Mouse (Mus musculus): ENCODE data around the gene Gm42421.

Gm42421 gene

GRCm38 (mm10) chr5:143927875-143928274 lies at the start of gene Gm42421:
Gene Gm42421 (plus strand): TSS chr5:143928175.
- no peak for DNase-seq

GRCm38 (mm10) chr5:143885274-143885673 lies 42.7 kb upstream of the Gm42421 start:
- DNase-seq: no peak

- DNase-seq: no peak
These were observed 37.2 kb upstream of the Gm42421 start for GRCm38 (mm10) chr5:143890741-143891140.

GRCm38 (mm10) chr5:143892255-143892886 lies 35.6 kb upstream of the Gm42421 start:
- DNase-seq: no peak

- DNase-seq: no peak
These were observed 34.6 kb upstream of the Gm42421 start for GRCm38 (mm10) chr5:143893396-143893795.

GRCm38 (mm10) chr5:143897635-143898330 lies 30.2 kb upstream of the Gm42421 start, which contains the start of gene Ankrd61:
Gene Ankrd61 (minus strand): TSS chr5:143897685.
- no peak for DNase-seq

GRCm38 (mm10) chr5:143902111-143902510 lies 25.9 kb upstream of the Gm42421 start:
- DNase-seq: peak; percentile 94

GRCm38 (mm10) chr5:143903813-143904212 lies 24.2 kb upstream of the Gm42421 start:
- no peak for DNase-seq

GRCm38 (mm10) chr5:143906429-143906828 lies 21.5 kb upstream of the Gm42421 start:
- DNase-seq: no peak

- no peak for DNase-seq
These were observed 19.0 kb upstream of the Gm42421 start for GRCm38 (mm10) chr5:143908926-143909325.

GRCm38 (mm10) chr5:143909417-143910400 lies 18.3 kb upstream of the Gm42421 start, which contains the start of the genes Aimp2 and Pms2:
Gene Aimp2 (minus strand): TSS chr5:143909847.
Gene Pms2 (plus strand): TSS chr5:143909964.
- peak; percentile 100 for DNase-seq

- DNase-seq: no peak
These were observed 11.8 kb upstream of the Gm42421 start for GRCm38 (mm10) chr5:143916221-143916620.

GRCm38 (mm10) chr5:143917418-143917817 lies 10.6 kb upstream of the Gm42421 start:
- no peak for DNase-seq

GRCm38 (mm10) chr5:143918120-143918519 lies 9.9 kb upstream of the Gm42421 start:
- no peak for DNase-seq

GRCm38 (mm10) chr5:143924781-143925452 lies 3.1 kb upstream of the Gm42421 start:
- DNase-seq: no peak

- DNase-seq: peak; percentile 61
These were observed 1.3 kb downstream of the Gm42421 start for GRCm38 (mm10) chr5:143929291-143929690.

GRCm38 (mm10) chr5:143930656-143931055 lies 2.7 kb downstream of the Gm42421 start:
- peak; percentile 81 for DNase-seq

- peak; percentile 88 for DNase-seq
These were observed 4.0 kb downstream of the Gm42421 start for GRCm38 (mm10) chr5:143931863-143932580.

GRCm38 (mm10) chr5:143932831-143933230 lies 4.9 kb downstream of the Gm42421 start, which contains the start of gene Rsph10b:
Gene Rsph10b (plus strand): TSS chr5:143933035.
- DNase-seq: peak; percentile 88

- peak; percentile 79 for DNase-seq
These were observed 5.4 kb downstream of the Gm42421 start for GRCm38 (mm10) chr5:143933414-143933813.

- peak; percentile 37 for DNase-seq
These were observed 5.9 kb downstream of the Gm42421 start for GRCm38 (mm10) chr5:143933875-143934274.

- peak; percentile 83 for DNase-seq
These were observed 8.2 kb downstream of the Gm42421 start for GRCm38 (mm10) chr5:143936156-143936555.

Measured in heart, adult 11 months (tissue).